Mouse (Mus musculus) lung, postnatal 0 days (tissue): ENCODE results near the gene Vegfa. TPM values are rescaled to one million over a fixed set of nuclear protein-coding genes. Genes with fewer than 3 reads are reported as not detected.

Source experiments
- ATAC-seq: fragments of 200-750 bp; cut with Nextera tagmentation; 2 replicates; pipeline ENCODE4 v1.8.0; 2017; ENCODE audit warnings: moderate library complexity
- DNase-seq: peaks from one replicate; pipeline ENCODE4 v3.0.0-alpha.2; 2016; ENCODE audit warnings: low spot score
- H3K27ac ChIP-seq: fragments of 300-500 bp; sonication (generic); 2 replicates; pipeline ENCODE4 v1.5.1; 2014; ENCODE audit warnings: antibody characterized with exemption, mild to moderate bottlenecking, low read length, mixed read lengths
- H3K27me3 ChIP-seq: fragments of 300-500 bp; sonication (generic); replicated peaks from 2 replicates; pipeline ENCODE4 v1.6.1; 2014; ENCODE audit warnings: low read length, mixed read lengths; ENCODE audit not compliant: insufficient read depth
- H3K36me3 ChIP-seq: fragments of 300-500 bp; sonication (generic); 2 replicates; pipeline ENCODE4 v1.6.1; 2014; ENCODE audit warnings: low read length, mixed read lengths; ENCODE audit not compliant: insufficient read depth
- H3K4me1 ChIP-seq: fragments of 300-500 bp; sonication (generic); 2 replicates; pipeline ENCODE4 v1.6.1; 2014; ENCODE audit warnings: antibody characterized with exemption, low read depth, low read length, mixed read lengths; ENCODE audit not compliant: insufficient read depth
- H3K4me2 ChIP-seq: fragments of 300-500 bp; sonication (generic); replicated peaks from 2 replicates; pipeline ENCODE4 v1.6.1; 2014; ENCODE audit warnings: low read depth, mild to moderate bottlenecking, low read length, moderate library complexity, mixed read lengths
- H3K4me3 ChIP-seq: fragments of 300-500 bp; sonication (generic); 2 replicates; pipeline ENCODE4 v1.5.1; 2014; ENCODE audit warnings: low read depth, low read length
- H3K9ac ChIP-seq: fragments of 300-500 bp; sonication (generic); replicated peaks from 2 replicates; pipeline ENCODE4 v1.6.1; 2014; ENCODE audit warnings: low read depth, mild to moderate bottlenecking
- H3K9me3 ChIP-seq: fragments of 300-500 bp; sonication (generic); 2 replicates; pipeline ENCODE4 v1.6.1; 2016; ENCODE audit warnings: low read length, mixed read lengths
- CTCF ChIP-seq: IDR thresholded peaks from 2 replicates; pipeline ENCODE4 v1.5.1; 2016; ENCODE audit warnings: antibody characterized with exemption, mild to moderate bottlenecking
- EP300 ChIP-seq: IDR thresholded peaks from 2 replicates; pipeline ENCODE4 v1.6.1; 2016; ENCODE audit warnings: antibody characterized with exemption, mild to moderate bottlenecking, control low read depth
- WGBS: fragments of 180-500 bp; shearing (Covaris S2); extraction: QIAGEN DNeasy Blood & Tissue Kit; methylation state at CpG from one replicate; pipeline ENCODE4 v1.1.7; 2014; 5-methylcytosine and 5-hydroxymethylcytosine counted together
- polyA plus RNA-seq: library from polyadenylated mRNA; unstranded; fragments of >200 nt; fragmentation: Nextera tagmentation; extraction: Ambion mirVana; gene quantifications from 2 replicates; pipeline ENCODE4 v1.2.1, GENCODE M21; 2015

Vegfa gene
- polyA plus RNA-seq, 1 experiment from 2014 or later, result 21.4 TPM

GRCm38 (mm10) chr17:46034110-46034509, 1.9 kb upstream of the Vegfa start:
- no peak overlapping the region for H3K4me3 ChIP-seq
- no peak overlapping the region for H3K4me2 ChIP-seq
- WGBS, result 48% methylated on average over 6 of the region's 6 CpGs
- no peak for ATAC-seq
- H3K4me1 ChIP-seq, result peaks cover 7% of the 10 kb centered on the region; the same call in 1 of the 2 replicates
- TF ChIP-seq EP300 (no peak), CTCF (no peak)
- H3K36me3 ChIP-seq, result no peaks in the 10 kb centered on the region
- DNase-seq, result no peak
- H3K9me3 ChIP-seq, result no peaks in the 10 kb centered on the region
- H3K27me3 ChIP-seq, result no peaks in the 10 kb centered on the region
- no peak overlapping the region; the same call in 1 of the 2 replicates for H3K27ac ChIP-seq
- no peak overlapping the region for H3K9ac ChIP-seq

- H3K4me3 ChIP-seq, result no peak overlapping the region
- H3K27me3 ChIP-seq, result no peaks in the 10 kb centered on the region
- H3K9me3 ChIP-seq, result no peaks in the 10 kb centered on the region
- 21% methylated on average over 2 of the region's 2 CpGs for WGBS
- no peak overlapping the region for H3K9ac ChIP-seq
- no peak overlapping the region for H3K27ac ChIP-seq
- H3K4me1 ChIP-seq, result peaks cover 11% of the 10 kb centered on the region
- no peak for ATAC-seq
- no peaks in the 10 kb centered on the region for H3K36me3 ChIP-seq
- no peak for TF ChIP-seq EP300
- TF ChIP-seq CTCF, result no peak
- DNase-seq, result no peak
- no peak overlapping the region for H3K4me2 ChIP-seq
These were observed 1.4 kb upstream of the Vegfa start for GRCm38 (mm10) chr17:46033607-46034006.

- H3K9ac ChIP-seq, result no peak overlapping the region
These were observed 953 bp upstream of the Vegfa start for GRCm38 (mm10) chr17:46033122-46033521.

GRCm38 (mm10) chr17:46031621-46032211, 453 bp downstream of the Vegfa start:
- WGBS, result 1% methylated on average over 44 of the region's 50 CpGs
- Histone ChIP-seq H3K27ac (peak overlapping the region; percentile 97), H3K4me2 (peak overlapping the region; percentile 79), H3K36me3 (no peaks in the 10 kb centered on the region), H3K4me1 (peaks cover 23% of the 10 kb centered on the region), H3K9ac (peak overlapping the region; percentile 84), H3K9me3 (no peaks in the 10 kb centered on the region), H3K27me3 (no peaks in the 10 kb centered on the region), H3K4me3 (peak overlapping the region; percentile 91)
- TF ChIP-seq CTCF (no peak), EP300 (no peak)
- peak; percentile 29 for ATAC-seq
- DNase-seq, result peak; percentile 88

More at GRCm38 (mm10) chr17:46033122-46033521, 953 bp upstream of the Vegfa start:
- Histone ChIP-seq H3K9me3 (no peaks in the 10 kb centered on the region), H3K27me3 (no peaks in the 10 kb centered on the region), H3K27ac (no peak overlapping the region), H3K36me3 (no peaks in the 10 kb centered on the region), H3K4me2 (peak overlapping the region; percentile 79; the same call in 1 of the 2 replicates), H3K4me1 (peaks cover 11% of the 10 kb centered on the region), H3K4me3 (peak overlapping the region; percentile 91; the same call in 1 of the 2 replicates)
- 37% methylated on average over 6 of the region's 6 CpGs for WGBS
- DNase-seq (peak; percentile 39), ATAC-seq (no peak)
- TF ChIP-seq CTCF (no peak), EP300 (no peak)

DNA sequence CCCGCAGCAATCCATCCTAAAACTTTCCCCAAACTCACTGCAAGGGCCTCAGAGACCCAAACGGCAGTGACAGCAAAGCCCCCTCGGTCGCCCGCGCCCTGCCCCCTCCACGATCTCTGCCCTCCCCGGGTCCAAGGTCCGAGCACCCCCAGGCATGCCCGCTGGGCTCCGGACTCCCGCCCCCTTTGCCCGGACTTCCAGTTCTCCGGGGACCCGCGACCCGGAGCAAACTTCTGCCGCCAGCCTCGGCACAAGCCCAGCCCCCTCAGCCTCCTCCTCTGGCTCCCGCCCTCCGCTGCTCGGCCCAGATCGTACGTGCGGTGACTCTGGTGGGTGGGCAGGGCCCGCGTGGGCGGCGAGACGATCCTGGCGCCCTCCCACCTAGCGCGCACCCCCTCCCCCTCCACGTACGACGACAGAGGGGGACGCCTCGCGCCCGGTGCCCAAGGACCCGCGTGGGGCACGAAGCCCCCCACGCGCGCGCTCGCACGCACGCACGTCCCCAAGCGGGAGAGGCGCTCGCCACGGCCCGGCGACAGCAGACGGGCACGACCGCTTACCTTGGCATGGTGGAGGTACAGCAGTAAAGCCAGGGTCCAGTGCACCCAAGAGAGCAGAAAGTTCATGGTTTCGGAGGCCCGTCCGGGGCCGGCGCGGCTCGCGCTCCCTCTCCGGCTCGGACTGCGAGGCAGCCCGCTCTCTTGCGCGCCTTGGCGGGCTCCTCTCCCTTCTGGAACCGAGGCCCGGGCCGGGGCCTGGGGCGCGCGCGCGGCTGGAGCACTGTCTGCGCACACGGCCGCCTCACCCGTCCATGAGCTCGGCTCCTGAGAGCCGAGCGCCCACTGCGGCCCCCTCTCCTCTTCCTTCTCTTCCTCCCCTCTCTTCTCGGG, 1.2 kb downstream of the Vegfa start:
- H3K9ac ChIP-seq, result peak overlapping the region; percentile 84
- peaks cover 30% of the 10 kb centered on the region for H3K4me1 ChIP-seq
- H3K4me3 ChIP-seq, result peak overlapping the region; percentile 91
- TF ChIP-seq CTCF (no peak; the same call in 1 of the 2 replicates), EP300 (no peak)
- H3K9me3 ChIP-seq, result no peaks in the 10 kb centered on the region
- H3K36me3 ChIP-seq, result no peaks in the 10 kb centered on the region
- ATAC-seq (peak; percentile 47), DNase-seq (peak; percentile 89)
- H3K27ac ChIP-seq, result peak overlapping the region; percentile 97
- no peaks in the 10 kb centered on the region for H3K27me3 ChIP-seq
- under 1% methylated on average over 75 of the region's 92 CpGs for WGBS
- H3K4me2 ChIP-seq, result peak overlapping the region; percentile 79

- peak; percentile 8; the same call in 1 of the 2 replicates for ATAC-seq
- Histone ChIP-seq H3K4me1 (peaks cover 30% of the 10 kb centered on the region), H3K27ac (peak overlapping the region; percentile 97), H3K4me2 (peak overlapping the region; percentile 79), H3K9me3 (no peaks in the 10 kb centered on the region), H3K4me3 (peak overlapping the region; percentile 91), H3K9ac (peak overlapping the region; percentile 84), H3K27me3 (no peaks in the 10 kb centered on the region), H3K36me3 (no peaks in the 10 kb centered on the region)
- WGBS, result 0% methylated on average over 28 of the region's 43 CpGs
- peak; percentile 56 for DNase-seq
- TF ChIP-seq CTCF, result no peak
- no peak for TF ChIP-seq EP300
These were observed 1.8 kb downstream of the Vegfa start for GRCm38 (mm10) chr17:46030323-46030730.
